Mouse (Mus musculus) lung, postnatal 0 days (tissue): Measurements from ENCODE around the gene Galk2. TPM values are rescaled to one million over a fixed set of nuclear protein-coding genes. Genes with fewer than 3 reads are reported as not detected.

Experiments
- ATAC-seq: fragments of 200-750 bp; cut with Nextera tagmentation; 2 replicates; pipeline ENCODE4 v1.8.0; 2017; ENCODE audit warnings: moderate library complexity
- DNase-seq: peaks from one replicate; pipeline ENCODE4 v3.0.0-alpha.2; 2016; ENCODE audit warnings: low spot score
- H3K27ac ChIP-seq: fragments of 300-500 bp; sonication (generic); 2 replicates; pipeline ENCODE4 v1.5.1; 2014; ENCODE audit warnings: antibody characterized with exemption, mild to moderate bottlenecking, low read length, mixed read lengths
- H3K27me3 ChIP-seq: fragments of 300-500 bp; sonication (generic); replicated peaks from 2 replicates; pipeline ENCODE4 v1.6.1; 2014; ENCODE audit warnings: low read length, mixed read lengths; ENCODE audit not compliant: insufficient read depth
- H3K36me3 ChIP-seq: fragments of 300-500 bp; sonication (generic); 2 replicates; pipeline ENCODE4 v1.6.1; 2014; ENCODE audit warnings: low read length, mixed read lengths; ENCODE audit not compliant: insufficient read depth
- H3K4me1 ChIP-seq: fragments of 300-500 bp; sonication (generic); 2 replicates; pipeline ENCODE4 v1.6.1; 2014; ENCODE audit warnings: antibody characterized with exemption, low read depth, low read length, mixed read lengths; ENCODE audit not compliant: insufficient read depth
- H3K4me2 ChIP-seq: fragments of 300-500 bp; sonication (generic); replicated peaks from 2 replicates; pipeline ENCODE4 v1.6.1; 2014; ENCODE audit warnings: low read depth, mild to moderate bottlenecking, low read length, moderate library complexity, mixed read lengths
- H3K4me3 ChIP-seq: fragments of 300-500 bp; sonication (generic); 2 replicates; pipeline ENCODE4 v1.5.1; 2014; ENCODE audit warnings: low read depth, low read length
- H3K9ac ChIP-seq: fragments of 300-500 bp; sonication (generic); replicated peaks from 2 replicates; pipeline ENCODE4 v1.6.1; 2014; ENCODE audit warnings: low read depth, mild to moderate bottlenecking
- H3K9me3 ChIP-seq: fragments of 300-500 bp; sonication (generic); 2 replicates; pipeline ENCODE4 v1.6.1; 2016; ENCODE audit warnings: low read length, mixed read lengths
- CTCF ChIP-seq: IDR thresholded peaks from 2 replicates; pipeline ENCODE4 v1.5.1; 2016; ENCODE audit warnings: antibody characterized with exemption, mild to moderate bottlenecking
- EP300 ChIP-seq: IDR thresholded peaks from 2 replicates; pipeline ENCODE4 v1.6.1; 2016; ENCODE audit warnings: antibody characterized with exemption, mild to moderate bottlenecking, control low read depth
- WGBS: fragments of 180-500 bp; shearing (Covaris S2); extraction: QIAGEN DNeasy Blood & Tissue Kit; methylation state at CpG from one replicate; pipeline ENCODE4 v1.1.7; 2014; 5-methylcytosine and 5-hydroxymethylcytosine counted together
- polyA plus RNA-seq: library from polyadenylated mRNA; unstranded; fragments of >200 nt; fragmentation: Nextera tagmentation; extraction: Ambion mirVana; gene quantifications from 2 replicates; pipeline ENCODE4 v1.2.1, GENCODE M21; 2015

Gene Galk2
- 27.1 and 30.5 TPM in 2 replicates for polyA plus RNA-seq

GRCm38 (mm10) chr2:125858521-125859280 lies at the start of gene Galk2, which contains the start of gene Cops2:
Galk2 (plus strand) TSS chr2:125859109.
Cops2 (minus strand) TSS chr2:125859139.
- DNase-seq: peak; percentile 99
- Histone ChIP-seq H3K27ac (peak within 1 kb of the TSS; percentile 75), H3K4me2 (peak within 1 kb of the TSS; percentile 85), H3K36me3 (no peaks in the 10 kb centered on the region), H3K4me1 (no peaks in the 10 kb centered on the region), H3K27me3 (no peaks in the 10 kb centered on the region), H3K4me3 (peak within 1 kb of the TSS; percentile 98), H3K9ac (peak within 1 kb of the TSS; percentile 95), H3K9me3 (no peaks in the 10 kb centered on the region)
- WGBS: under 1% methylated on average over 48 of the region's 54 CpGs
- ATAC-seq: peak; percentile 100
- no peak for TF ChIP-seq CTCF
- peak; percentile 79 for TF ChIP-seq EP300

GRCm38 (mm10) chr2:125809551-125809950 lies 49.4 kb upstream of the Galk2 start:
- H3K4me3 ChIP-seq: no peak overlapping the region
- H3K36me3 ChIP-seq: no peaks in the 10 kb centered on the region
- H3K27me3 ChIP-seq: no peaks in the 10 kb centered on the region
- no peak for ATAC-seq
- 78% methylated on average over 7 of the region's 7 CpGs for WGBS
- TF ChIP-seq EP300 (no peak), CTCF (no peak)
- no peak overlapping the region for H3K4me2 ChIP-seq
- no peak overlapping the region for H3K9ac ChIP-seq
- no peak for DNase-seq
- H3K9me3 ChIP-seq: no peaks in the 10 kb centered on the region
- H3K27ac ChIP-seq: no peak overlapping the region
- no peaks in the 10 kb centered on the region for H3K4me1 ChIP-seq

DNA sequence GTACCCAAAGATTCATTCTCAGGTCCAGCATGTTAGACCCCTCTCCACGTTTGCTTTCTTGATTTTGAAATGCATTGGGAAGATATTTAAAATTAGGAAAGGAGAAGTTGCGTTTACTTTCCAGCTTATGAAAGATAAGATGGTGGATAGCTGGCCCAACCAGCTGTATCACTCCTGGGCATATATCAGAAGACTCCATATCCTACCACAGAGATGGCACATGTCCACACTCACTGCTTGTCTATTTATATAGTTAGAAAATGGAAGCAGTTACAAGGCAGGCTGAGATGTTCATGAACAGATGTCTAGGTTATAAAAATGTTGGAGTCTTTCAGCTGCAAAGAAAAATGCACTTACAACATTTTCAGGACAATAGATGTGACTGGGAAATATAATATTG lies 47.6 kb upstream of the Galk2 start:
- no peaks in the 10 kb centered on the region for H3K27me3 ChIP-seq
- no peaks in the 10 kb centered on the region for H3K9me3 ChIP-seq
- no peaks in the 10 kb centered on the region for H3K4me1 ChIP-seq
- no peak overlapping the region for H3K9ac ChIP-seq
- no peak overlapping the region for H3K27ac ChIP-seq
- no peak overlapping the region for H3K4me2 ChIP-seq
- WGBS: 53% methylated on average over 2 of the region's 2 CpGs
- DNase-seq (no peak), ATAC-seq (no peak)
- no peaks in the 10 kb centered on the region for H3K36me3 ChIP-seq
- H3K4me3 ChIP-seq: no peak overlapping the region
- no peak for TF ChIP-seq EP300

DNA sequence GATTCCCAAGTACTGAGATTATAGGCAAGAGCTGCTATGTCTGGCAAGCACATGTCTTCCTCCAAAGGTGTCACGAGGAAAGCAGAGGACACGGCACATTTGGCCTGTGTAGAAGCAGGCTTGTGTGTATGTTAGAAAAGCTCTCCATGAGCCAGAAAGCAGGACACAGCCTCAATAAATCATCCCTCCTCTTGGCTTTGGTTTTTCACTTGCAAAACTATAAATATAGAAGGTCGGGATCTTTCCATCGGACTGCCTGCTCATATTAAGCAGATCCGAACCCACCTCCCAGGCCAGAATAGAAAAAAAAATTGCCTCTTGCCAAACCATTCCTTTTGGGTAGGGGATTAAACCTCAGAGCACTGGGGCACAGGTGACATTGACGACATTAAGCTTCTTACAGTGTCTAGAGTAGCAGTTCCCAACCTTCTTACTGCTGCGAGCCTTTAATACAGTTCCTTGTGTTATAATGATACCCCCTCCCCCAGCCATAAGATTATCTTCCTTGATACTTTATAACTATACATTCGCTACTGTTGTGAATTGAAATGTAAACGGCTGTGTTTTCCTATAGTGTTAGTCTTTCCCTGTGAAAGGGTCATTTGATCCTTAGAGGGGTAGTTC lies 44.8 kb upstream of the Galk2 start:
- H3K27ac ChIP-seq: no peak overlapping the region
- no peak for ATAC-seq
- WGBS: 50% methylated on average over 9 of the region's 9 CpGs
- H3K4me3 ChIP-seq: no peak overlapping the region
- H3K4me1 ChIP-seq: no peaks in the 10 kb centered on the region
- no peaks in the 10 kb centered on the region for H3K27me3 ChIP-seq
- no peak overlapping the region for H3K4me2 ChIP-seq
- TF ChIP-seq CTCF: no peak
- no peaks in the 10 kb centered on the region for H3K36me3 ChIP-seq
- peak; percentile 16 for DNase-seq
- H3K9ac ChIP-seq: no peak overlapping the region
- H3K9me3 ChIP-seq: no peaks in the 10 kb centered on the region

DNA sequence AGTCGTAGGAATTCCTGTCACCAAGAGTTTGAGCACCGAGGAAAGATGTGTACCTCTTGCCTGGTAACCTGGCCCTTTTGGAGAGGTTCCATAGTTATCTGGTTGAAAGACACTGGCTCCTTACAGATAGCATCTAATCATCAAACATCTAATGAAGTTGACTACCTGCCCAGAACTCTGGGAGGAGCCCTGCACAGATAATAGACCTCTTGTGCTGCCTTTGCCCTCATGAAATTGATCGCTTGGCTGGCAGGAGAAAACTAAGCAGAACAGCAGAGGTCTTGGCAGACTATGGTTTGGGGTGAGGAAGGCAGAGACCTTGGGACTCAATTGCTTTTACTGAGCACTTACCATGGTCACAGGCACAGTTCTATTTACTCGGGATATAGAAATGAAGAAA lies 38.5 kb upstream of the Galk2 start:
- Histone ChIP-seq H3K4me1 (no peaks in the 10 kb centered on the region), H3K4me2 (no peak overlapping the region), H3K4me3 (no peak overlapping the region), H3K36me3 (no peaks in the 10 kb centered on the region), H3K9me3 (no peaks in the 10 kb centered on the region), H3K9ac (no peak overlapping the region), H3K27ac (no peak overlapping the region), H3K27me3 (no peaks in the 10 kb centered on the region)
- ATAC-seq (no peak), DNase-seq (no peak)
- TF ChIP-seq EP300 (no peak), CTCF (no peak)
- WGBS: 72% methylated on average over 4 of the region's 4 CpGs

- Histone ChIP-seq H3K9me3 (no peaks in the 10 kb centered on the region), H3K4me2 (no peak overlapping the region), H3K4me1 (no peaks in the 10 kb centered on the region), H3K9ac (no peak overlapping the region), H3K36me3 (no peaks in the 10 kb centered on the region), H3K27me3 (no peaks in the 10 kb centered on the region), H3K4me3 (no peak overlapping the region), H3K27ac (no peak overlapping the region)
- ATAC-seq: no peak
- TF ChIP-seq CTCF: no peak
- TF ChIP-seq EP300: no peak
- WGBS: 63% methylated on average over 4 of the region's 4 CpGs
- DNase-seq: no peak
Measured at GRCm38 (mm10) chr2:125826201-125826600, 32.7 kb upstream of the Galk2 start.
